Mouse (Mus musculus) hindbrain, embryonic 13.5 days (tissue): ENCODE results near the gene Chd1. TPM values are rescaled to one million over a fixed set of nuclear protein-coding genes. Genes with fewer than 3 reads are reported as not detected.
"Not testable (repeated sequence)": the region's sequence is repeated elsewhere in the genome, so short reads cannot be mapped to it uniquely, and the experiment has no call there.

Experiments used
- ATAC-seq: fragments of 200-750 bp; cut with Nextera tagmentation; 2 replicates; pipeline ENCODE4 v1.8.0; 2017; ENCODE audit warnings: moderate TSS enrichment; ENCODE audit not compliant: low FRiP score
- H3K27ac ChIP-seq: fragments of 300-500 bp; sonication (generic); 2 replicates; pipeline ENCODE4 v1.5.1; 2015; ENCODE audit warnings: inconsistent platforms, mild to moderate bottlenecking, moderate library complexity
- H3K27me3 ChIP-seq: fragments of 300-500 bp; sonication (generic); 2 replicates; pipeline ENCODE4 v1.6.1; 2015; ENCODE audit warnings: mild to moderate bottlenecking, inconsistent platforms
- H3K36me3 ChIP-seq: fragments of 300-500 bp; sonication (generic); 2 replicates; pipeline ENCODE4 v1.6.1; 2015; ENCODE audit warnings: mild to moderate bottlenecking, inconsistent platforms
- H3K4me1 ChIP-seq: fragments of 300-500 bp; sonication (generic); replicated peaks from 2 replicates; pipeline ENCODE4 v1.6.1; 2015; ENCODE audit warnings: inconsistent platforms
- H3K4me2 ChIP-seq: fragments of 300-500 bp; sonication (generic); 2 replicates; pipeline ENCODE4 v1.6.1; 2015; ENCODE audit warnings: inconsistent platforms, mild to moderate bottlenecking, moderate library complexity
- H3K4me3 ChIP-seq: fragments of 300-500 bp; sonication (generic); 2 replicates; pipeline ENCODE4 v1.5.1; 2015; ENCODE audit warnings: mild to moderate bottlenecking, inconsistent platforms
- H3K9ac ChIP-seq: fragments of 300-500 bp; sonication (generic); 2 replicates; pipeline ENCODE4 v1.6.1; 2015; ENCODE audit warnings: mild to moderate bottlenecking, inconsistent platforms
- H3K9me3 ChIP-seq: fragments of 300-500 bp; sonication (generic); 2 replicates; pipeline ENCODE4 v1.6.1; 2016; ENCODE audit warnings: inconsistent platforms
- WGBS: fragments of 180-500 bp; shearing (Covaris S2); methylation state at CpG from one replicate; pipeline ENCODE4 v1.1.7; 2015; 5-methylcytosine and 5-hydroxymethylcytosine counted together
- polyA plus RNA-seq: library from polyadenylated mRNA; unstranded; fragments of >200 nt; fragmentation: Nextera tagmentation; extraction: Ambion mirVana; gene quantifications from 2 replicates; pipeline ENCODE4 v1.2.1, GENCODE M21; 2015

Chd1 gene
- polyA plus RNA-seq, 1 experiment from 2014 or later, result 20.9 TPM

- H3K4me1 ChIP-seq, result no peaks in the 10 kb centered on the region
- no peaks in the 10 kb centered on the region for H3K27me3 ChIP-seq
- no peak overlapping the region for H3K27ac ChIP-seq
- peaks cover 55% of the 10 kb centered on the region for H3K36me3 ChIP-seq
- ATAC-seq, result no peak
- H3K9me3 ChIP-seq, result no peaks in the 10 kb centered on the region
- H3K9ac ChIP-seq, result no peak overlapping the region
- H3K4me3 ChIP-seq, result no peak overlapping the region
- no peak overlapping the region for H3K4me2 ChIP-seq
- 88% methylated on average over 5 of the region's 5 CpGs for WGBS
These were observed 38.6 kb downstream of the Chd1 start for GRCm38 (mm10) chr17:15743379-15743778.

GRCm38 (mm10) chr17:15746696-15747095 is 41.9 kb downstream of the Chd1 start:
- WGBS, result 89% methylated on average over 11 of the region's 11 CpGs
- Histone ChIP-seq H3K4me2 (no peak overlapping the region), H3K4me3 (no peak overlapping the region), H3K27ac (no peak overlapping the region), H3K36me3 (peaks cover 66% of the 10 kb centered on the region), H3K9me3 (no peaks in the 10 kb centered on the region), H3K4me1 (no peaks in the 10 kb centered on the region), H3K9ac (no peak overlapping the region), H3K27me3 (no peaks in the 10 kb centered on the region)
- no peak for ATAC-seq

- Histone ChIP-seq H3K36me3 (peaks cover 63% of the 10 kb centered on the region), H3K27me3 (no peaks in the 10 kb centered on the region), H3K9ac (no peak overlapping the region), H3K4me3 (no peak overlapping the region), H3K9me3 (no peaks in the 10 kb centered on the region), H3K4me2 (no peak overlapping the region), H3K27ac (no peak overlapping the region), H3K4me1 (no peaks in the 10 kb centered on the region)
- ATAC-seq, result no peak
- WGBS, result 93% methylated on average over 6 of the region's 6 CpGs
These were observed 43.3 kb downstream of the Chd1 start for GRCm38 (mm10) chr17:15748022-15748421.

GRCm38 (mm10) chr17:15751264-15751663 is 46.5 kb downstream of the Chd1 start:
- H3K27me3 ChIP-seq, H3K9ac ChIP-seq, H3K4me1 ChIP-seq, ATAC-seq, H3K9me3 ChIP-seq, H3K4me3 ChIP-seq, H3K4me2 ChIP-seq, H3K27ac ChIP-seq: not testable (repeated sequence)
- 95% methylated on average over 5 of the region's 5 CpGs for WGBS
- peaks cover 60% of the 10 kb centered on the region for H3K36me3 ChIP-seq

- 89% methylated on average over 8 of the region's 8 CpGs for WGBS
- ATAC-seq, result no peak
These were observed 56.4 kb downstream of the Chd1 start for GRCm38 (mm10) chr17:15761191-15761590.

GRCm38 (mm10) chr17:15769081-15769724 is 64.4 kb downstream of the Chd1 start:
- Histone ChIP-seq H3K9ac (no peak overlapping the region), H3K27ac (no peak overlapping the region), H3K4me2 (no peak overlapping the region), H3K36me3 (peaks cover 66% of the 10 kb centered on the region), H3K4me1 (no peaks in the 10 kb centered on the region), H3K9me3 (no peaks in the 10 kb centered on the region), H3K27me3 (no peaks in the 10 kb centered on the region), H3K4me3 (no peak overlapping the region)
- ATAC-seq, result no peak
- WGBS, result 83% methylated on average over 7 of the region's 7 CpGs

More at GRCm38 (mm10) chr17:15761191-15761590, 56.4 kb downstream of the Chd1 start:
- no peaks in the 10 kb centered on the region for H3K9me3 ChIP-seq
- H3K27ac ChIP-seq, result no peak overlapping the region
- H3K4me2 ChIP-seq, result no peak overlapping the region
- H3K27me3 ChIP-seq, result no peaks in the 10 kb centered on the region
- no peak overlapping the region for H3K4me3 ChIP-seq
- H3K9ac ChIP-seq, result no peak overlapping the region
- H3K4me1 ChIP-seq, result no peaks in the 10 kb centered on the region
- peaks cover 74% of the 10 kb centered on the region for H3K36me3 ChIP-seq

- no peaks in the 10 kb centered on the region for H3K27me3 ChIP-seq
- no peaks in the 10 kb centered on the region for H3K9me3 ChIP-seq
- H3K4me3 ChIP-seq, result no peak overlapping the region
- peaks cover 28% of the 10 kb centered on the region for H3K36me3 ChIP-seq
- H3K4me2 ChIP-seq, result no peak overlapping the region
- H3K27ac ChIP-seq, result no peak overlapping the region
- no peak overlapping the region for H3K9ac ChIP-seq
- H3K4me1 ChIP-seq, result no peaks in the 10 kb centered on the region
- ATAC-seq, result no peak
- 74% methylated on average over 6 of the region's 6 CpGs for WGBS
These were observed 69.2 kb downstream of the Chd1 start for GRCm38 (mm10) chr17:15773956-15774355.

- ATAC-seq, result no peak
- H3K9me3 ChIP-seq, result no peaks in the 10 kb centered on the region
- H3K4me2 ChIP-seq, result no peak overlapping the region
- no peaks in the 10 kb centered on the region for H3K27me3 ChIP-seq
- H3K27ac ChIP-seq, result no peak overlapping the region
- no peak overlapping the region for H3K9ac ChIP-seq
- H3K4me3 ChIP-seq, result no peak overlapping the region
- 83% methylated on average over 5 of the region's 5 CpGs for WGBS
- H3K36me3 ChIP-seq, result peaks cover 21% of the 10 kb centered on the region
- H3K4me1 ChIP-seq, result no peaks in the 10 kb centered on the region
These were observed 69.9 kb downstream of the Chd1 start for GRCm38 (mm10) chr17:15774565-15775215.

- H3K9me3 ChIP-seq, result no peaks in the 10 kb centered on the region
- peaks cover 6% of the 10 kb centered on the region; the same call in 1 of the 2 replicates for H3K36me3 ChIP-seq
- H3K27me3 ChIP-seq, result no peaks in the 10 kb centered on the region
- no peaks in the 10 kb centered on the region for H3K4me1 ChIP-seq
- no peak overlapping the region for H3K4me2 ChIP-seq
- H3K27ac ChIP-seq, result no peak overlapping the region
- H3K4me3 ChIP-seq, result no peak overlapping the region
- no peak for ATAC-seq
- no peak overlapping the region for H3K9ac ChIP-seq
- 76% methylated on average over 5 of the region's 5 CpGs for WGBS
These were observed 71.6 kb downstream of the Chd1 start for GRCm38 (mm10) chr17:15776349-15776748.

- 85% methylated on average over 6 of the region's 6 CpGs for WGBS
- no peak for ATAC-seq
- Histone ChIP-seq H3K4me1 (no peaks in the 10 kb centered on the region), H3K9ac (no peak overlapping the region), H3K36me3 (no peaks in the 10 kb centered on the region), H3K4me3 (no peak overlapping the region), H3K4me2 (no peak overlapping the region), H3K9me3 (no peaks in the 10 kb centered on the region), H3K27ac (no peak overlapping the region), H3K27me3 (no peaks in the 10 kb centered on the region)
These were observed 73.2 kb downstream of the Chd1 start for GRCm38 (mm10) chr17:15777979-15778378.

GRCm38 (mm10) chr17:15787036-15787435 is 82.3 kb downstream of the Chd1 start:
- Histone ChIP-seq H3K4me1 (no peaks in the 10 kb centered on the region), H3K9ac (no peak overlapping the region), H3K36me3 (no peaks in the 10 kb centered on the region), H3K27ac (no peak overlapping the region), H3K27me3 (no peaks in the 10 kb centered on the region), H3K4me2 (no peak overlapping the region), H3K9me3 (no peaks in the 10 kb centered on the region), H3K4me3 (no peak overlapping the region)
- ATAC-seq, result no peak
- 29% methylated on average over 3 of the region's 3 CpGs for WGBS

- H3K9me3 ChIP-seq, result 0 out of 2 replicates have a peak, but pooled peaks cover 3% of the 10 kb centered on the region
- H3K27me3 ChIP-seq, result no peaks in the 10 kb centered on the region
- H3K4me3 ChIP-seq, result no peak overlapping the region
- H3K4me1 ChIP-seq, result no peaks in the 10 kb centered on the region
- no peaks in the 10 kb centered on the region for H3K36me3 ChIP-seq
- no peak overlapping the region for H3K27ac ChIP-seq
- H3K4me2 ChIP-seq, result no peak overlapping the region
- 91% methylated on average over 8 of the region's 8 CpGs for WGBS
- no peak overlapping the region for H3K9ac ChIP-seq
- ATAC-seq, result no peak
These were observed 85.9 kb downstream of the Chd1 start for GRCm38 (mm10) chr17:15790716-15791115.
